Comparison of ENCODE assay signal across 19 mouse cellular contexts in the genomic region with DNA sequence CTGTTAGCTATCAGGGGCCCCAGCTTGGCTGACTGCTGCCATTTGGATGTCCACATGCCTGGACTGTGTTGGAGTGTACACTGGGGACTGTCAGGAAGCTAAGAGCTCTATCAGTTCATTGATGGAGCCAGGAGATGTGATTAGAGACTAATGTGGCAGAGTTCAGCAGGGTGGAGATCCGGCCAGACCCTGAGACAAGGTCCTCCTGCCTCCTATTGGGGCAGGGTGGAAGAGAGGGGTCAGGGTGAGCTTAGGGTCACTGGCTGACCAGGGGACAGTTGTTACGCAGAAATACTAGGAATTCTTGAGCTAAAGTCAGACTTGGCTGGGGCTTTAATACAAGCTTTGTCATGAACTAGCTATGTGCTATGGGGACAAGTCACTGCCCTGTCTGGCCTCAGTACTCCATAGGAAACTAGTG.
DNase-seq lines count a peak whose midpoint lies in the region; ATAC-seq and TF ChIP-seq lines count a peak whose summit lies in the region.
"Had no signal": no experiment of that assay in that cellular context is flagged by ENCODE, and none has a peak within 500 bp of the region (broad histone marks: within the 10 kb centered on the region; RNA-seq: fewer than 3 reads in every experiment).

No protein-coding gene starts in this region.

- H3K27me3 ChIP-seq in heart, adult 2 months (ENCODE audit: control insufficient read depth, insufficient read depth, low read length): no peaks in the 10 kb centered on the region
- H3K27me3 ChIP-seq in lung, postnatal 0 days (replicated peaks; ENCODE audit: insufficient read depth, low read length): no peaks in the 10 kb centered on the region
- no peaks in the 10 kb centered on the region for H3K27me3 ChIP-seq in kidney, embryonic 16.5 days (ENCODE audit: insufficient read depth, low read length)
- H3K27me3 ChIP-seq: forebrain, embryonic 15.5 days; hindbrain, embryonic 15.5 days; neural tube, embryonic 13.5 days had no signal

- H3K9ac ChIP-seq in heart, adult 2 months (ENCODE audit: low read depth, low read length): no peak overlapping the region
- H3K9ac ChIP-seq in lung, postnatal 0 days (replicated peaks; ENCODE audit: low read depth): no peak overlapping the region
- no peak overlapping the region for H3K9ac ChIP-seq in kidney, embryonic 16.5 days (replicated peaks; ENCODE audit: low read length)
- H3K9ac ChIP-seq: forebrain, embryonic 15.5 days; hindbrain, embryonic 15.5 days; neural tube, embryonic 13.5 days had no signal

- DNase-seq in heart, adult 2 months: peak; percentile 42 to 56
- no peak for DNase-seq in heart, postnatal 4 days
- DNase-seq in lung, postnatal 0 days (ENCODE audit: low spot score): peak; percentile 27
- no peak for DNase-seq in lung, postnatal 36 days
- DNase-seq in T-cell, adult 2 months (ENCODE audit: low spot score): no peak
- DNase-seq: cerebellum, adult 9-11 months; lung, adult 18-20 months; right cerebral cortex, postnatal 14 days had no signal

- no peaks in the 10 kb centered on the region for H3K9me3 ChIP-seq in lung, postnatal 0 days (ENCODE audit: low read length)
- H3K9me3 ChIP-seq in kidney, embryonic 16.5 days (ENCODE audit: low read length): no peaks in the 10 kb centered on the region
- H3K9me3 ChIP-seq: embryonic facial prominence, embryonic 10.5 days; forebrain, embryonic 15.5 days; hindbrain, embryonic 15.5 days; neural tube, embryonic 13.5 days had no signal

- H3K79me2 ChIP-seq in heart, adult 2 months (replicated peaks; ENCODE audit: control insufficient read depth, insufficient read depth, low read length): no peaks in the 10 kb centered on the region

- WGBS in heart, adult 2 months: 63% methylated on average over 2 of the region's 2 CpGs
- 67% methylated on average over 2 of the region's 2 CpGs for WGBS in lung, postnatal 0 days
- 75% methylated on average over 2 of the region's 2 CpGs for WGBS in kidney, embryonic 16.5 days

- no peak overlapping the region for H3K4me2 ChIP-seq in lung, postnatal 0 days (replicated peaks; ENCODE audit: low read depth, low read length)
- no peak overlapping the region for H3K4me2 ChIP-seq in kidney, embryonic 16.5 days (replicated peaks; ENCODE audit: low read depth, low read length)
- H3K4me2 ChIP-seq: forebrain, embryonic 15.5 days; hindbrain, embryonic 15.5 days; midbrain, embryonic 11.5 days; neural tube, embryonic 13.5 days had no signal

- no peak for ATAC-seq in lung, postnatal 0 days
- ATAC-seq in kidney, embryonic 16.5 days (ENCODE audit: low FRiP score, low TSS enrichment): no peak
- ATAC-seq in erythroid progenitor cell, adult 5-6 weeks (replicated peaks; ENCODE audit: low FRiP score, poor library complexity, severe bottlenecking): no peak
- ATAC-seq: forebrain, embryonic 15.5 days; intestine, embryonic 16.5 days had no signal

- no peak for TF ChIP-seq POLR2A in heart, adult 2 months (IDR thresholded peaks at IDR 0.05; ENCODE audit: insufficient read depth, low read depth, low read length)

- H3K27ac ChIP-seq in heart, adult 2 months: peak overlapping the region; percentile 48
- H3K27ac ChIP-seq in lung, postnatal 0 days (ENCODE audit: low read length): no peak overlapping the region
- peak overlapping the region; percentile 97 for H3K27ac ChIP-seq in kidney, embryonic 16.5 days (ENCODE audit: low read length)
- H3K27ac ChIP-seq: forebrain, embryonic 15.5 days; hindbrain, embryonic 15.5 days; left cerebral cortex, adult 2 months; macrophage; neural tube, embryonic 13.5 days had no signal

- H3K4me1 ChIP-seq in heart, adult 2 months (ENCODE audit: control insufficient read depth, insufficient read depth, low read length): peaks cover 20% of the 10 kb centered on the region
- peaks cover 6% of the 10 kb centered on the region; the same call in 1 of the 2 replicates for H3K4me1 ChIP-seq in lung, postnatal 0 days (ENCODE audit: insufficient read depth, low read depth, low read length)
- peaks cover 43% of the 10 kb centered on the region for H3K4me1 ChIP-seq in kidney, embryonic 16.5 days (ENCODE audit: insufficient read depth, low read length)

- TF ChIP-seq CTCF in heart, adult 2 months (IDR thresholded peaks at IDR 0.05): no peak
- no peak for TF ChIP-seq CTCF in lung, postnatal 0 days (IDR thresholded peaks at IDR 0.05)

- intact Hi-C loops in heart, adult 2 months (cut with DNase I): no loop called here

- no peaks in the 10 kb centered on the region for H3K36me3 ChIP-seq in heart, adult 2 months (ENCODE audit: control insufficient read depth, insufficient read depth, low read length)
- H3K36me3 ChIP-seq in lung, postnatal 0 days (ENCODE audit: insufficient read depth, low read length): no peaks in the 10 kb centered on the region
- H3K36me3 ChIP-seq in kidney, embryonic 16.5 days (ENCODE audit: insufficient read depth, low read length): no peaks in the 10 kb centered on the region
- H3K36me3 ChIP-seq: embryonic facial prominence, embryonic 10.5 days; forebrain, embryonic 15.5 days; hindbrain, embryonic 15.5 days; neural tube, embryonic 13.5 days had no signal

- TF ChIP-seq EP300 in heart, adult 2 months (IDR thresholded peaks at IDR 0.05; ENCODE audit: insufficient read depth, low read depth, low read length): no peak
- no peak for TF ChIP-seq EP300 in lung, postnatal 0 days (IDR thresholded peaks at IDR 0.05)

- H3K4me3 ChIP-seq in heart, adult 2 months: no peak overlapping the region
- no peak overlapping the region for H3K4me3 ChIP-seq in lung, postnatal 0 days (ENCODE audit: low read depth, low read length)
- no peak overlapping the region for H3K4me3 ChIP-seq in kidney, embryonic 16.5 days (ENCODE audit: low read length)
- H3K4me3 ChIP-seq: embryonic facial prominence, embryonic 10.5 days; erythroblast, embryonic 14.5 days; forebrain, embryonic 15.5 days; hindbrain, embryonic 15.5 days; left cerebral cortex, adult 2 months; neural tube, embryonic 13.5 days had no signal

Comparison
In these comparisons a context has a peak if more than half of its experiments do, and no peak if none do; other contexts are left out.
1. DNase-seq: peak in heart, adult 2 months (2 of 2) and lung, postnatal 0 days (single experiment); none in heart, postnatal 4 days (single experiment), lung, postnatal 36 days (single experiment) and T-cell, adult 2 months (single experiment).